Comparison of ENCODE assay signal across 18 mouse cellular contexts in the genomic region with DNA sequence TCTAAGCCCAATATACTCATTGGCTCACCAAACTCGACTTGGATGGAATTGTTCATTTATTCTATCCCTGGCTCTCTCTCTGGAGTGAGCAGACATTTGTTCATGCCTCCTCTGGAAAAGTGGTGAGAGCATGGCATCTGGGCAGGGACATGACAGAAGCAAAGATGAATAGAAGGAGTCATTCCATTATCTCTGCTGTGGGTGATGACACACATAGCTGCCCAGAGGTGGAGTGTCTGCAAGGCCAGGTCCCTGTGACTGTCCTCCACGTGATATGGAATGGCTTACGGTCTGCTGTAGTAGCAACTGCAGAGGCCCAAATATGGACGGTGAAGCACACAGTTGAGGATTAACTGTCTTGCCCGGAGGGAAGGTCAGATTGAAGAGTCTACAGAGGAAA. TPM values are rescaled to one million over a fixed set of nuclear protein-coding genes. Genes with fewer than 3 reads are reported as not detected.
DNase-seq lines count a peak whose midpoint lies in the region; ATAC-seq lines count a peak whose summit lies in the region.
"Had no signal": no experiment of that assay in that cellular context is flagged by ENCODE, and none has a peak within 500 bp of the region (broad histone marks: within the 10 kb centered on the region; RNA-seq: fewer than 3 reads in every experiment).

No protein-coding gene starts in this region.

- 70% methylated on average over 5 of the region's 5 CpGs for WGBS in heart, embryonic 12.5 days

- H3K9ac ChIP-seq in heart, embryonic 12.5 days: no peak overlapping the region
- H3K9ac ChIP-seq: embryonic facial prominence, embryonic 12.5 days; forebrain, embryonic 13.5 days; forebrain, embryonic 15.5 days; forebrain, postnatal 0 days had no signal

- no peak for ATAC-seq in heart, embryonic 12.5 days (ENCODE audit: insufficient number of reproducible peaks, low FRiP score)
- ATAC-seq: forebrain, embryonic 13.5 days; forebrain, embryonic 15.5 days; forebrain, postnatal 0 days had no signal

- H3K4me3 ChIP-seq in heart, embryonic 12.5 days: no peak overlapping the region
- H3K4me3 ChIP-seq: embryonic facial prominence, embryonic 10.5 days; embryonic facial prominence, embryonic 12.5 days; forebrain, embryonic 13.5 days; forebrain, embryonic 15.5 days had no signal

- peak; percentile 63 for DNase-seq in adrenal gland, adult 2 months
- no peak for DNase-seq in adrenal gland, postnatal 10 days
- DNase-seq in heart, adult 11 months: peak; percentile 22
- peak; percentile 15 for DNase-seq in adrenal gland, postnatal 25 days
- DNase-seq in spleen, postnatal 10 days (ENCODE audit: low spot score in 2 of 2): no peak
- DNase-seq in gastrocnemius, postnatal 36 days: no peak
- DNase-seq: cerebellum, adult 11-12 months; cerebellum, adult 2 months; cerebellum, adult 9-10 months; cerebellum, postnatal 10 days; cerebellum, postnatal 25 days; forebrain, postnatal 0 days had no signal

- intact Hi-C loops in gastrocnemius, postnatal 36 days (cut with DNase I): no loop called here

- H3K27me3 ChIP-seq in heart, embryonic 12.5 days (replicated peaks): no peaks in the 10 kb centered on the region
- H3K27me3 ChIP-seq: embryonic facial prominence, embryonic 12.5 days; forebrain, embryonic 13.5 days; forebrain, embryonic 15.5 days had no signal

- H3K36me3 ChIP-seq in heart, embryonic 12.5 days: 0 out of 2 replicates have a peak, but pooled peaks cover 3% of the 10 kb centered on the region
- H3K36me3 ChIP-seq: embryonic facial prominence, embryonic 10.5 days; embryonic facial prominence, embryonic 12.5 days; forebrain, embryonic 15.5 days had no signal

- no peak overlapping the region for H3K27ac ChIP-seq in heart, embryonic 12.5 days (ENCODE audit: poor library complexity, severe bottlenecking)
- H3K27ac ChIP-seq: embryonic facial prominence, embryonic 10.5 days; embryonic facial prominence, embryonic 12.5 days; forebrain, embryonic 13.5 days; forebrain, embryonic 15.5 days had no signal

- H3K4me2 ChIP-seq in heart, embryonic 12.5 days: no peak overlapping the region
- H3K4me2 ChIP-seq: embryonic facial prominence, embryonic 12.5 days; forebrain, embryonic 13.5 days; forebrain, embryonic 15.5 days had no signal

- H3K4me1 ChIP-seq in heart, embryonic 12.5 days (replicated peaks): no peaks in the 10 kb centered on the region
- H3K4me1 ChIP-seq: forebrain, embryonic 15.5 days had no signal

- H3K9me3 ChIP-seq in heart, embryonic 12.5 days (replicated peaks): no peaks in the 10 kb centered on the region
- H3K9me3 ChIP-seq: embryonic facial prominence, embryonic 10.5 days; embryonic facial prominence, embryonic 12.5 days; forebrain, embryonic 13.5 days; forebrain, embryonic 15.5 days had no signal

RNA-seq across cellular contexts. Expression of gene Gna14, which starts 41.2 kb away (rescaled TPM):
- 10 to 100 TPM; 31.1 to 40.9 TPM for total RNA-seq in adrenal gland, adult 2 months (2021)
- 25.1 and 27.4 TPM in 2 replicates for polyA plus RNA-seq in adrenal gland, adult 2 months (2012; rRNA removed)
- total RNA-seq in adrenal gland, postnatal 10 days (2021): 10 to 100 TPM; 17.6 to 29.1 TPM
- 0.49 and 0.79 TPM in 2 replicates for polyA plus RNA-seq in heart, embryonic 12.5 days (2016; fragmentation: Nextera tagmentation; extraction: Ambion mirVana)
- 31.3 and 32.4 TPM in 2 replicates for total RNA-seq in adrenal gland, postnatal 25 days (2021)
- under 1 TPM; 0.46 to 0.91 TPM for total RNA-seq in gastrocnemius, postnatal 36 days (2021)
- total RNA-seq: MEL had no signal

Comparison
In these comparisons a context has a peak if more than half of its experiments do, and no peak if none do; other contexts are left out.
1. DNase-seq: peak in adrenal gland, adult 2 months (single experiment), heart, adult 11 months (single experiment) and adrenal gland, postnatal 25 days (single experiment); none in adrenal gland, postnatal 10 days (single experiment), spleen, postnatal 10 days (0 of 2) and gastrocnemius, postnatal 36 days (0 of 2).
2. RNA of gene Gna14, which starts 41.2 kb away (total RNA-seq): 31.1 to 40.9 TPM in adrenal gland, adult 2 months, 31.3 to 32.4 TPM in adrenal gland, postnatal 25 days and 17.6 to 29.1 TPM in adrenal gland, postnatal 10 days; 0.46 to 0.91 TPM in gastrocnemius, postnatal 36 days; every median in the first group is over 4 times any median in the second.